Mouse (Mus musculus) brain, embryonic 14.5 days (tissue): ENCODE data around the gene Smim13. TPM values are rescaled to one million over a fixed set of nuclear protein-coding genes. Genes with fewer than 3 reads are reported as not detected.
A peak's percentile ranks its signal among the peaks of the same experiment; 100 is the strongest.

ENCODE experiments used
- DNase-seq: peaks from one replicate; pipeline ENCODE4 v3.0.0-alpha.2; 2011; ENCODE audit warnings: low read depth
- CTCF ChIP-seq: fragments of 200-500 bp; IDR thresholded peaks from 2 replicates; pipeline ENCODE4 v1.5.1; 2012; ENCODE audit warnings: inconsistent platforms, mild to moderate bottlenecking, moderate library complexity, borderline replicate concordance; ENCODE audit not compliant: insufficient read depth, insufficient read length; ENCODE audit errors: extremely low read depth
- POLR2A ChIP-seq: fragments of 200-500 bp; IDR thresholded peaks from 2 replicates; pipeline ENCODE4 v1.6.1; 2012; ENCODE audit warnings: mild to moderate bottlenecking, inconsistent platforms, borderline replicate concordance; ENCODE audit not compliant: poor library complexity, insufficient read depth, insufficient read length, severe bottlenecking; ENCODE audit errors: extremely low read depth
- polyA plus RNA-seq: library from polyadenylated mRNA; depleted of rRNA; stranded (reverse); fragments of >200 nt; gene quantifications from 2 replicates; pipeline ENCODE4 v1.2.3, GENCODE M21; 2012; rRNA removed

Smim13 gene
- polyA plus RNA-seq, 1 experiment, result 24.5 TPM

GRCm38 (mm10) chr13:41298996-41299395, 49.4 kb downstream of the Smim13 start:
- DNase-seq, result peak; percentile 15

GRCm38 (mm10) chr13:41300037-41300436, 50.4 kb downstream of the Smim13 start:
- TF ChIP-seq CTCF, result no peak
- no peak for TF ChIP-seq POLR2A
- DNase-seq, result no peak

More at GRCm38 (mm10) chr13:41298996-41299395, 49.4 kb downstream of the Smim13 start:
- no peak for TF ChIP-seq CTCF
- TF ChIP-seq POLR2A, result no peak

DNA sequence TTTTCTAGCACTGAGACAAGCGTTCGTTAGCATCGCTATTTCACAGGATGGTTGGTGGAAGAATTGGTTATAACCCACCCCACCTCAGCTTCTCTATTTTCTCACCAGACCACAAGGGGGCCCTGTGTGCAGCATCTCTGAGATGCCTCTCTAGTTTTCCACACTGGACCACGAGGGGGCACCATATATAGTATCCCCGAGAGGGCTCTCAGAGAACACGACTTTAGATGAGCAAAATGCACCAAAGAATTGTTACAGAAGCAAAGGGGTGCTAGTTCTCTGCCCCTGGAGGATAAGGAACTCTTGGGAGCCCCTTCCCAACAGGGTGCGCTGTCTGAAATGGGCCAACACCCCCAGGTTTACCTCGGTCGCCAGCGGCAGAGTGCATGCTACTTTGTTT, 53.1 kb downstream of the Smim13 start:
- TF ChIP-seq POLR2A, result no peak
- TF ChIP-seq CTCF, result peak; percentile 63; the same call in 1 of the 2 replicates
- peak; percentile 73 for DNase-seq

GRCm38 (mm10) chr13:41320749-41321148, 71.1 kb downstream of the Smim13 start:
- peak; percentile 83 for DNase-seq
- TF ChIP-seq CTCF (no peak), POLR2A (no peak)

DNA sequence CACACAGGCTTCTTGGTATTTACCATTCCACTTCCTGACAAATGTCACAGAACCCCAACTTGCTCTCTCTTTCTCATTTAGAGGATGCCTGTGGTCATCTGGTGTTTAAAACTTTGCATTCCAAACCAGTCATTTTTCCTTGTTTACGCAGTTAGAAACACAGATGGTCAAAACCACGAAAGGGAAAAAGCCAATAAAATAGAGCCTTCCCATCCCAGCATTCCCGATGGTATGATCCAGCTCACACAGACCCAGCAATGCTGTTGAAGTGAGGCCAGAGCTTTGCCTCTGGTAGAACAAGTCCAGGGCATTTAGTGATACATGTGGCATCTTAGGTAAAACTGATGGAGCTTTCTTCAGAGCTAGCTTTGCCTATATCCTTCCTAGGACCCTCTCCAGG, 71.8 kb downstream of the Smim13 start:
- TF ChIP-seq POLR2A, result no peak
- TF ChIP-seq CTCF, result no peak
- peak; percentile 56 for DNase-seq

- TF ChIP-seq POLR2A (no peak), CTCF (no peak)
Observed at GRCm38 (mm10) chr13:41324631-41325030, 75.0 kb downstream of the Smim13 start.

GRCm38 (mm10) chr13:41325346-41325745, 75.7 kb downstream of the Smim13 start:
- TF ChIP-seq POLR2A (no peak), CTCF (no peak)
- DNase-seq, result no peak

More at GRCm38 (mm10) chr13:41324631-41325030, 75.0 kb downstream of the Smim13 start:
- no peak for DNase-seq

DNA sequence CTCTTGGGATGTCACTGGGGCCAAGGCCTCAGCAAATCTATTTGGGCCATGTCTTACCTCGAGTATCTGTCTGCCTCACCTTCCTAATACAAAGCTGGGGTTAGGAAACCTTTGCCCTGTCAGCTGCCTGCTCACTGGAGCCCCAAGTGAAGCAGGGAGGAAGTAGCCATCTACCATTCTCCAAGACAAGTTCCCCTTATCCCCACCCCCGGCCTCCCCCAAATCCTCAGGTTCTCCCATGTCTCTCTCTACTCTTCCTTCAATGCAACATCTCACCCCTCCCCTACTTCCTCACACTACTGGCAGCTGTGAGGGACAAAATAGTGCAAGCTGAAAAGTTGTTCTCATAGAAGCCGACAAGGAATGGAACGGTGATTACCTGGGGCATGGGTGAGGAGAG, 76.5 kb downstream of the Smim13 start:
- TF ChIP-seq CTCF (no peak), POLR2A (no peak)
- DNase-seq, result no peak

Other genes starting within 250 kb of the Smim13 start
- gene Pak1ip1, start 248.8 kb upstream of the Smim13 start, polyA plus RNA-seq, result 49.9 and 65.4 TPM in 2 replicates
- gene Tmem14c, start 233.6 kb upstream of the Smim13 start, polyA plus RNA-seq, result 69.9 and 84.6 TPM in 2 replicates
- gene Mak, start 170.1 kb upstream of the Smim13 start, polyA plus RNA-seq, result 1.3 and 1.7 TPM in 2 replicates
- not detected in 2 replicates for gene Gcm2, start 138.8 kb upstream of the Smim13 start, polyA plus RNA-seq
- gene Sycp2l, start 135.5 kb upstream of the Smim13 start, polyA plus RNA-seq, result 0.04 TPM in 1 of 2 replicates, not detected in the other
- gene Elovl2, start 29.4 kb upstream of the Smim13 start, polyA plus RNA-seq, result 35.0 and 39.5 TPM in 2 replicates
- not detected in 2 replicates for gene Gm17364, start 24.1 kb downstream of the Smim13 start, polyA plus RNA-seq
- gene Nedd9, start 237.5 kb downstream of the Smim13 start, polyA plus RNA-seq, result 14.1 and 14.2 TPM in 2 replicates